Mouse (Mus musculus) natural killer cell, adult 2 months (primary cell): ENCODE results near the gene Babam1.
A peak's percentile ranks its signal among the peaks of the same experiment; 100 is the strongest.

Experiments used
- DNase-seq, 2 experiments: peaks; one replicate each; pipeline ENCODE4 v3.0.0; 2022; ENCODE audit warnings: low spot score in 2 of 2

The Babam1 gene

DNA sequence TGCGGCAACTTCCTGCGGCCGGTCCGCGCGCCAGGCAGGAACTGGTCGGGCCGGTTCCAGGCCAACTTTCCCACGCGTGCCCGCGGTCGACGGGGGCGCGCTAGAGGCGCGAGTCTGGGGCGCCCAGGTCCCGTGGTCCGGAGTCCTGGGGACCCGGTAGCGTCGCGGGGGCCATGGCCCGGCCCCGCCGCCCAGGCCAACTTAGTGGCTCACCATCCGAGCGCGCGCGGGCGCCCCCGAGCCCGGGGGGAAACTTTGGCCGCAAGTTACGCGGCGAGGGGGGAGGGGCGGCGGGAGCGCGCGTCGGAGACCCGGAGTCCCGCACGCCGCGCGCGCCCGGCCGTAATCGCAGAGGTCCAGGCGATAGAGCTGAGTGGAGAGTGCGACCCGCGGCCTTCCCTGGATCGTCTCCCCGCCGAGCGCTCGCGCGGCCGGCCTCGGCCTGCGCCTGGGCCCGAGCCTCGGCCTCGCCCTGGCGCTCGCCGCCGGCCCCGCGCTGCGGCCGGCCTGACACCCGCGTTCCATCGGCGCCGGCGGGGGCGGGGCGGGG lies 15.2 kb upstream of the Babam1 start, which contains the start of gene Nr2f6:
Nr2f6 (minus strand) TSS at position 540 of the 550 bp plus-strand sequence.
- peak; percentile 28 to 55 for DNase-seq

GRCm38 (mm10) chr8:71381971-71382961 lies 14.4 kb upstream of the Babam1 start:
- DNase-seq: peak in 1 of 2 experiments; percentile 72

GRCm38 (mm10) chr8:71383396-71383795 lies 13.3 kb upstream of the Babam1 start:
- no peak for DNase-seq

GRCm38 (mm10) chr8:71383860-71384259 lies 12.8 kb upstream of the Babam1 start:
- no peak for DNase-seq

GRCm38 (mm10) chr8:71385212-71385835 lies 11.3 kb upstream of the Babam1 start:
- no peak for DNase-seq

DNA sequence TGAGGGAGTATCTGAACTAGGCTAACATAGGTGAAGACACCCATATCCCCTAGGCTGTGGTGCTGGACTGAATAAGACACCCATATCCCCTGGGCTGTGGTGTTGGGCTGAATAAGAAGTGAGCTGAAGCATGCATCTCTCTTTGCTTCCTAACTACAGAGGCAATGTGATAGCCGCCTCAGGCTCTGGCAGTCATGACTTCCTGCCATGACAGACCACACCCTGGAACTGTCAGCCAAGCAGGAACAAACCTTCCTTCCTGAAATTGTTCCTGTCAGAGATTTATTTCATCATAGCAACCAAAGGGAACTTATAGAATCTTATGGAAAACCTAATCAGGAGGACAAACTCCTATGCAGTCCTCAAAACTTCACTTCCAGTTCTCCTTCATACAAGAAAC lies 8.4 kb upstream of the Babam1 start:
- no peak for DNase-seq

GRCm38 (mm10) chr8:71391696-71392095 lies 5.0 kb upstream of the Babam1 start:
- no peak for DNase-seq

GRCm38 (mm10) chr8:71392391-71392790 lies 4.3 kb upstream of the Babam1 start:
- no peak for DNase-seq

- no peak for DNase-seq
Observed at GRCm38 (mm10) chr8:71392871-71393270, 3.8 kb upstream of the Babam1 start.

DNA sequence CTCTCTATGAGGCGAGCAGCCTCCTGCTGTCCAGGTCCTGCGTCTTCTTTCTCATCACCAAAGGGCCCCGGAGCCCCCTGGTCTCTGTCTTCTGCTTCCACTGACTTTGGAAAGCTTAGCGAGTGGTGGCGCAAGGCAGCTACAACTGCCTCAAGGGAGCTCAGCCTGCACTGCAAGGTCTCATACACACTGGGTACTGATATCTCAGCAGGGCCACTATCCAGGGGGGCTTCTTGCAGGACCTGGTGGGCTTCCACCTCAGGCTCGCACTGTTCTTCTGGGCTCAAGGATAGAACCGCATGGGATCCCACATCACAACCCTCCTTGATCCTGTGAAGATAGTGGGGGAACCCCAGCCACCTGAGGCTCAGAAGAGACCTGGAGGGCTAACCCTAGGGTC lies 2.2 kb upstream of the Babam1 start:
- no peak for DNase-seq

DNA sequence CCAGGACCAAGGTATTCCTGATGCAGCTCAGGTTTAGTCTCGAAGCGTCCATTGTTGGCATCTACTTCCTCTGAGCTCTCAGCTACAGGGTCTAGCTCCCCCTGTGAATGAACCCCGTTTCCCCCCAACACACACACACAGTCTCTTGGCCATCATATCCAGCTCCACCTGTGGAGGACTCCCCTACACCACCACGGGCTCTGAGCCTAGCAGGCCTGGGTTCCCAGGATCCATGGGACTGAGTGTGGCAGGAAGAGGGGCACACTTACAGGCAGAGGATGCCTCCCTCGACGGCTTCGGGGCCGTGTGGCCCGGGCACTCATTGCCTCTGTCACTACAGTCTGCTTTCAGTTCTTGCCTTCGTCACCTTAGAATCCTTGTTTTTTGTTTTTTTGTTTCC lies 1.6 kb upstream of the Babam1 start:
- DNase-seq: no peak

GRCm38 (mm10) chr8:71395629-71396028 lies 1.0 kb upstream of the Babam1 start, which contains the start of gene Ushbp1:
Gene Ushbp1 (minus strand): TSS chr8:71395802.
- no peak for DNase-seq

GRCm38 (mm10) chr8:71397701-71398100 lies 1.0 kb downstream of the Babam1 start:
- no peak for DNase-seq

DNA sequence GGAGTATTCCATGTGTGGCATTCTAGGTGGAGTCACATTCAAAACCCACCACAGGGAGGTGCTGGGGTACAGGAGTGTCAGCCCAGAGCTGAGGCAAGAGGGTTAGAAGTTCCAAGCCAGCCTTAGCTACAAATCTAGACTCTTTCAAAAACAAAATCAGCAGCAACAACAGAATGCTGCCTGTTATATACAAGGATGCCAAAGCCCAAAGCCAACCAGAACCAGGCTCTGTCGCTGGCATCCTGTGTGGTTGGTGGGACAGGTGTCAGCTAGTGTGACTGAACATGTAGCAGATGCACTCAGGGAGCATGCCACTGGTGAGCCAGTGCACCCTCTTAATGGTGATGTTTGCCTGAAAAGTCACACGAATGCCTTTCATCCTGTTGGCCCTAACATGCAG lies 4.2 kb downstream of the Babam1 start:
- DNase-seq: no peak

GRCm38 (mm10) chr8:71401454-71401853 lies 4.8 kb downstream of the Babam1 start:
- DNase-seq: no peak

DNA sequence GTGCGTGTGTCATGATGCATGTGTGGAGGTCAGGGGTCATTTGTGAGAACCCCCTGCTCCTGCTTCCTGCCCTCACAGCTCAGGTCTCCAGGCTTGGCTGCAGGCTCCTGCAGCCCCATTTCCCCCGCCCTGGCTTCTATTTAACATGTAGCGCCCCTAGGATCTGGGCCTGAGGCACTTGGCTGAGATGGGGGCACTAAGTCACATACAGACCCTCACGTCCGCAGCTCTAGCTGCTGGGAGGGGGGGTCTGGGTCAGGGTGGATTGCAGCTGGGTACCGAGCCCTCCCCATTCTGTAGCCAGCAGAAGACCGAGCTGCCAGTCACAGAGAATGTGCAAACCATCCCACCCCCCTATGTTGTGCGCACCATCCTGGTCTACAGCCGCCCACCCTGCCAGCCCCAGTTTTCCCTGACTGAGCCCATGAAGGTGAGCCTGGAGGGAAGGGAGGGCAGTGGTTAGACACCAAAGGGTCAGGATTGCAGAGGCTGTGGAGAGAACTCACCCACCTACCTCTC lies 5.8 kb downstream of the Babam1 start:
- DNase-seq: no peak

GRCm38 (mm10) chr8:71403107-71403885 lies 6.6 kb downstream of the Babam1 start:
- DNase-seq: no peak

DNA sequence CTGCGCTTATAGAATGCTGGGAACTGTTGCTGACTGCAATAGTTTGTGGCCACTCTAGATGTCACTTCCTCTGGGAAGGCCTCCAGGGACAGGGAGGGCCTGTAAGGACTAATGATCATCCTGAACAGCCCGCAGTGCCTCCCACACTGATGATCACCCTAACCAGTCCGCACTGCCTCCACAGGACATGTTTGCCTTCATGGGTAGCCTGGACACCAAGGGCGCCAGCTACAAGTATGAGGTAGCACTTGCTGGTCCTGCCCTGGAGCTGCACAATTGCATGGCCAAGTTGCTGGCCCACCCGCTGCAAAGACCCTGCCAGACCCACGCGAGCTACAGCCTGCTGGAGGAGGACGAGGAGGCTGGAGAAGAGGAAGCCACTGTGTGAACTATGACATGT lies 7.3 kb downstream of the Babam1 start:
- no peak for DNase-seq

DNA sequence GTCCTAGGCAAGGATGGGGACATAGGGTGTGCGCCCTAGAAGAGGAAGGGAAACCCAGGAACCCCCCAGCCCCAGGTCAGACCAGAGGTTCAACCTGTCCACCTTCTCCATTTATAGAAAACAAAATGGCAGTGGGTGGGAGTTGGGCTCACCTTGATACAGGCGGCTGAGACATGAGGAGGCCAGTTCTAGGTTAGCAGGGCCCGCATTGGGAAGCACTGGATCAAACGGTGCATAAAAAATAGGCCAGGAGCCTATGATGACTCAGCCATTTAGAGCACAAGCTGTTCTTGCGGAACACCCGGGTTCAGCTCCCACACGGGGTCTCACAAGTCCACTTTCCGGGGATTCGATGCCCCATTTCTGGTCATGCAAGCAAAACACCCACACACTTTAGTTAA lies 8.3 kb downstream of the Babam1 start:
- no peak for DNase-seq

DNA sequence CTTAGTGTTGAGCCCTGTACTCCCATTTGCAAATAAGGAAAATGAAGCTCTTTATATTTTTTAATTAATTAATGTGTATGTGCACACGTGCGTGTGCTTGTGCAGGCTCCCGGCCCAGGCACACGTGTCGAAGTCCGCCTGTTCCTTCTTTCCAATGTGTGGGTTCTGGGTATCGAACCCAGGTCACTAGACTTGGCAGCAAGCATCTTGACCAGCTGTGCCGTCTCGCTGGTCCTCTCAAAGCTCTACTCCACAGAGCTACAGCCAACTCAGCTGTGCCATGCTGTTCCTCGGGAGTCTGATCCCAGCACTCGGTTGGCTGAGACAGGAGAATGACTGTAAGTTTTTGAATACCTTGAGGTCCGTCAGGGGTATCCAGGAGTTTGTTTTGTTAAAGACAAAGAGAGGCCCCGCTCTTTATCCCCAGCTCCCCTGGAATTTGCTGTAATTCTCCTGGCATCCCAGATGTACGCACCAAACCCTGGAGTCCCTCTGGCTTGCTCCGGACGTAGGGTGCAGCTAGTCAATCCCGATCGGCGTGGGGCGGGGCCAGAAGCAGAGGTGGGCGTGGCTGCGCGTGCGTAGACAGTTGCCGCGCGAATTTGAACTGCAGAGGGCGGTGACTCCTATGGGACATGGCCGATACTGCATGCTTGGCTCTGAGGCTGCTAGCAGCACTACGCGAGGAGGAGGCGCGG lies 8.9 kb downstream of the Babam1 start, which contains the start of gene Ankle1:
Ankle1 (plus strand) TSS at position 610 of the 698 bp plus-strand sequence.
- DNase-seq: peak; percentile 96 to 97
